Mouse (Mus musculus) heart, postnatal 0 days (tissue): Measurements from ENCODE around the gene Susd3.

Experiments
- CTCF ChIP-seq: IDR thresholded peaks from 2 replicates; pipeline ENCODE4 v1.5.1; 2016; ENCODE audit warnings: antibody characterized with exemption, control low read depth, low read depth
- EP300 ChIP-seq: IDR thresholded peaks from 2 replicates; pipeline ENCODE4 v1.6.1; 2016; ENCODE audit warnings: antibody characterized with exemption, low read depth

DNA sequence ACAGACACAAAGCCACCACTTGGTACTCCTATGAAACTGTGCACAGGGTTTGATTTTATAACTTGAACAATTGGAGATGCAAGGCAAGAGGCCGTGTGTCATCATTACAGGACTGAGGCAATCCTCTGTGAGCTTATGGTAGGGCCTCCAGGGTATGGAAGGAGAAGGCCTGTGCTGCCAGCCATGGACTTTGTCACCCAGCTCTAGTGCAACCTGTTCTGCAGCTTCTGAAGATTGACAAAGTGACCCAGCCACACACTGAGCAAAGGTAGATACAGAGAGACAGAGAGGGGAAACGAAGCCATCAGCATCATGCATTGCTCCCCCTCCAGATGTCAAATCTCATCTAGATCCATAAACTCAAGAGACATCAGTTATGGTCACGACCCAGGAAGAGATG lies 38.2 kb upstream of the Susd3 start:
- TF ChIP-seq EP300 (no peak), CTCF (no peak)
